11 mouse cellular contexts compared by ENCODE assay signal in genomic region chr5:119688306-119688705, GRCm38 (mm10). TPM values are rescaled to one million over a fixed set of nuclear protein-coding genes. Genes with fewer than 3 reads are reported as not detected.
"Had no signal": no experiment of that assay in that cellular context is flagged by ENCODE, and none has a peak within 500 bp of the region (broad histone marks: within the 10 kb centered on the region; RNA-seq: fewer than 3 reads in every experiment).

No protein-coding gene starts in this region.

- H3K9me3 ChIP-seq: limb, embryonic 12.5 days; midbrain, embryonic 13.5 days; neural tube, embryonic 15.5 days had no signal

- H3K9ac ChIP-seq: limb, embryonic 12.5 days; liver, embryonic 14.5 days; midbrain, embryonic 13.5 days; neural tube, embryonic 15.5 days had no signal

- H3K27ac ChIP-seq: left cerebral cortex, adult 2 months; limb, embryonic 12.5 days; liver, embryonic 14.5 days; midbrain, embryonic 13.5 days; neural tube, embryonic 15.5 days had no signal

- H3K36me3 ChIP-seq: limb, embryonic 12.5 days; midbrain, embryonic 13.5 days; neural tube, embryonic 15.5 days had no signal

- H3K4me3 ChIP-seq: left cerebral cortex, adult 2 months; midbrain, embryonic 13.5 days; myocyte; neural tube, embryonic 15.5 days had no signal

- H3K4me2 ChIP-seq: midbrain, embryonic 13.5 days; neural tube, embryonic 15.5 days had no signal

- DNase-seq: kidney, postnatal 25 days; lung, adult 18-20 months; thymus, adult 18-20 months; thymus, postnatal 14 days had no signal

- ATAC-seq: midbrain, embryonic 13.5 days had no signal

RNA-seq across cellular contexts. Expression of gene Tbx3, which starts 17.8 kb away (rescaled TPM):
- total RNA-seq: megakaryocyte-erythroid progenitor cell, adult 5-6 weeks had no signal
